Mouse (Mus musculus): ENCODE data around the gene Cltc.

Gene Cltc

DNA sequence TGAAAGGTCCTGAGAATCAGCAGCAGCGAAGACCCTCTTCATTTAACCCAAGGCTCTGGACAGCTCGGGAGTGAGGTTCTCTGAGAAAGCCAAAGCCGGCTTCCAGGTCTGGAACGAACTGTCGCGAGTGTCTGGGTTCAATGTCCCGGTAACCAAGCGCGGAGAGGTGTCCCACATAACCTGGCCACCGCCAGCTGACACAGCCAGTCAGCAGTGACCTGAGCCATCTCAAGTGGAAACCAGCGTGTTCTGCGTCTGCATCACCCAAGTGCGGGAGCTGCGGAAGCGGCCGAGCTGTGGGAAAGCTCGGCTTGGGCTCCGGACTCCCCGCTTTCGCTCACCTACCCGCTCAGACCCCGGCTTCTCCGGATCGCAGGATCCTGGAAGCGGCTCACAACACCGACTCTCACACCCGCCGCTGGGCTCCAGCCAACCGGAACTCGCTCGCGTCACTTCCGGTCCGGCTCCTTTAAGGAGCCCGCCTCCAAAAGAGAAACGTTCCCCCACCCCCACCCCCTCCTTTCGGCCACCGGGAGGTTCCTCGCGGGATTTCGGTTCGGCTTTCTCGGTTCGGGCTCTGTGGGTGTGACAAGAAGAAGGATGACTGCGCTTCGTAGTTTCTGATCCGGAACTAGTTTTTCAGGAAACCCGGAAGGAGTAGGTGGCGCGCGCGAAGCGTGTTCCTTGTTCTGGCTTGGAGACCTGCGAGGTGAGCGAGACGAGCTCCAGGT lies 73.8 kb downstream of the Cltc start, which contains the start of the genes Vmp1 and Ptrh2:
TSS of gene Vmp1 (minus strand) at position 442 of the 731 bp plus-strand sequence.
TSS of gene Ptrh2 (plus strand) at position 591 of the 731 bp plus-strand sequence.
- in situ Hi-C loops (cut with MboI, MseI): no loop called here

DNA sequence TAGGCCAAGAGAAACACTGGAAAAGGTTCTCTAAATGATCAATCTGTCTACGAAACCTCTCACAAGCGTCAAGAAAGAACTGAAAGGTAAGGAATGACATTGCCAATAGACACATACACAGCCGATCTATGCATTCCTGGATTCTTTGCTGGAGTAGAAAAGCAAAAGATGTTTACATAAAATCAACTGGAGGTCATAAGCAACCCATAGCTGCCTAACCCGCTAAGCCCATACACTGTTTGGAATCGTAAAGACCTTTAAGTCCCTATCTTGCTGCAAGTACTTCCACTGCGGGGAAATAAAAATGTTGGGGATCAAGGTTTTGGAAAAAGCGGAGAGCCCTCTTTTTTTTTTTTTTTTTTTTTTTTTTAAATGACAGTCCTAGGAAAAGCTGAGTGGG lies 74.5 kb downstream of the Cltc start:
- in situ Hi-C loops (cut with MboI, MseI): no loop called here

DNA sequence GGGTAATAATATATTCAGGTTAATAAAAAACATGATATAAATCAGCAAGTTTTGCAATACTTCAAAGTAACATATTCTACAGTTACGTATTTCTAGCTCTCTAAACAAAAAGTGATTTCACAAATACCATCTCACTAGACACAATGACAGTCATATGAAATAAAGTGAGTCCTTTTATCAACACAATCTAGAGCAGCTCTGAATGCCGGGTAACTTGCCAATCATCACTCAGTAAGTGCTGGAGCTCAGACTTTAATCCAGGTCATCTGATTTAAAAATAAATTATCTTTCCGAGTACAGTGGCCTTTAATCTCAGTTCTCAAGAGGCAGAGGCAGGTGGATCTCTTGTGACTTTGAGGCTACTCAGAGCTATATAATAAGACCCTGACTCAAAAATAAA lies 75.9 kb downstream of the Cltc start:
- in situ Hi-C loops (cut with MboI, MseI): no loop called here

DNA sequence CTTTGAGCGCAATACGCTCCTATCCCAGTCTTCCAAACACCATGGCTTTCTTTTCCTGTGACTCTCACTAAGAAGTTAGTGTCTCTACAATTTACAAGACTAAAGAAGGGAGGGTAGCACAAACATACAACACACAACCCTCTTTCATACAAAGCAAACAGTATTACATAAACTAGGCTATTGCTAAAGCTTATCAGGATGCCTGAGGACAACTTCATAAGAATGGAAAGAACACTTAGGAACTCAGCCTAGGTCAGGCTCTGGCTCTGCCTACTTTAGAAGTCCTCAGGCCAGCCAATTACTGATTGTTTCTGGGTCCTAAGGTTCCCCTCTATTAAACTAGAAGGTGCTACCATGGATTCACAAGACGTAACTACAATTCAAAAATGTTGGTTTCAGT lies 76.6 kb downstream of the Cltc start:
- in situ Hi-C loops (cut with MboI, MseI): no loop called here

DNA sequence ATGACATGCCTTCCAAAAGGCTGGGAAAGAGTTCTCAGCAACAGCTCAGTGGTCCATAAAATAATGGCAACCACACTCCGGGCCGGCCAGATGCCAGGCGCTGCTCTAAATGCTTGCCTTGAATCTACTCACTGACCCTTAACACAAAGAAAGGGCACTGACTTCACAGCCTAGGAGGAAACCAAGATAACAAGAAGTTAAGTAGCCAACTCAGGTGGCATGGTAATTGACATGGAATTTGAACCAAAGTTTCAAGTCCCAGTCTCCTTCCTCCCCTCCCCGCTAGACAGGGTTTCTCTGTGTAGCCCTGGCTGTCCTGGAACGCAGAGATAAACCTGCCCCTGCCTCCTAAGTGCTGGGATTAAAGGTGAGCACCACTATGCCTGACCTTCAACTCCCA lies 78.4 kb downstream of the Cltc start:
- in situ Hi-C loops (cut with MboI, MseI): loop anchor here (5.0 kb wide), 1 partner anchor 52 kb away; no protein-coding TSS in a partner anchor

DNA sequence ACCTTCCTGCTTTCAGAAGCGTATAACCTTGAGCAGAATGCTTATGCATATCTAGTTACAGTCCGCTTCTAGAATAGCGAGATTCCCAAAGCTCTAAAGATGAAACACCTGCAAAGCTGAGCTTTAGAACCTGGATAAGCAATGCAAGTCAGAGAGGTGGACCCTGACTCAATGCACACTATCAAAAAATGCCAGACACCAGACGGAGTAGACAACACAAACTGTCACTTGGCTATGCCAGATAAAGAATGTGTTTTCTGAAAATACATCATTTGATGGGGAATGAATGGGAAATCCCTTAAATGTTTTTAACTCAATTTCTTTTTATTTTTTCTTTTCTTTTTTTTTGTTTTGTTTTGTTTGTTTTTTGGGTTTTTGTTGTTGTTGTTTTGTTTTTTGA lies 81.8 kb downstream of the Cltc start:
- in situ Hi-C loops (cut with MboI, MseI): loop anchor here (5.0 kb wide), 1 partner anchor 48 kb away; no protein-coding TSS in a partner anchor

DNA sequence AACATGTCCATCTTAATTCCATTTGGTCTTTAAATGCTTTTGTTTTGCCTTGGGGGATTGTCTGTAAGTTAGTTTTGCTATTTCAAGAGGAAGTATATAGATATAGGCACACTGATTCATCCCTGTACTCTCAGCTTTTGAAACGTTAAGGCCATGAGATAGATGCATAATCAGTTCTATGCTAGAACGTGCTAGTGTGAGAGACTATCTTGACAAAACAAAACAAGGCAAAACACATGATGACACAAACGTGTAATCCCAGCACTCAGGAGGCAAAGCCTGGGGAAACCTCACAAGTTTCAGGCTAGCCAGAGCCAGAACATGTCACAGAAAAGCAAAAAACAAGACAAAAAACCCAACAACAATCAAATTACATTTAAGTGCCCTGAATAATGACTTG lies 84.6 kb downstream of the Cltc start:
- in situ Hi-C loops (cut with MboI, MseI): no loop called here

DNA sequence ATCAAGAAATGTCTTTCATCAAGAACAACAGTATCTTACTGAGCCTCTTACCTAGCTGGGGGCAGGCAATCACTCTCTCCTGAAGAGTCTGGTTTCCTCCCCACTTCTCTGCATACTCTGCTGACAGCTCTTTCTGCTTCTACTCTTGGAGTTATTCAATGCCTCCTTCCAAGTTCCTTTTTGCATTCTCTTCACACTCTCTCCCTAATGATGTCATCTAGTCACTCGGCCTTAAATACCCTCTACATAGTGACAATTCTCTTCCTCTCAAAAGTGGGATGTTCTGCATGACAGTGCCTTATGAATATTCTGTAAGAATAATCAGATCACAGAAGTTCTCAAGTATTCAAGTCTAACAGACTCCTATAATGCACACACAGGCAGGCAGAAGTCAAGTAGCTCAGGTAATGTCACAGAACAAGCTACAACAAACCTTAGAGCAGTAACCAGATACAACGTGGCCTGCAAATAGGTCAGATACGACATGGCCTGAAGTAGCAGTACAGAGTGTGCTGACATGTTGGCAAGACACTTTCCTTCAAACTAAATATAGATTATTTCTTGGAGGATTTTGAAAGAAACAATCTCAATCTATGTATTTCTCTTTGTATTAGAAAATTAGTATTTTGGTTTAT lies 86.2 kb downstream of the Cltc start:
- in situ Hi-C loops (cut with MboI, MseI): no loop called here

DNA sequence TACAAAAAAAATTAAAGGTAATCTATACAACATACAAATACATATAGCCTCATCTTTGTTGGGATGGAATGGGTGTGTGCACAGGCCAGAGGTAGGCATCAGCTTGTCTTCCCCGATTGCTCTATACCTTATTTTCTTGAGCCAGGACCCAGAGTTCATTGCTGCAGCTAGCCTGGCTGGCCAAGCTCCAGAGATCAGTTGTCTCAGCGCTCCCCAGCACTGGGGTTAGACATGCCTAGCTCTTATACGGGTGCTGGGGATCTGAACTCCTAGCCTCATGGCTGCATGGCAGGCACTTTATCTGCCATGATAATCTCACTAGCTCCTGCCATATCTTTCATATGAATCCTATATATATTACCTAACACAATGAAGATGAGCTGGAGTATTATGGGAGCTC lies 89.2 kb downstream of the Cltc start:
- in situ Hi-C loops (cut with MboI, MseI): no loop called here

DNA sequence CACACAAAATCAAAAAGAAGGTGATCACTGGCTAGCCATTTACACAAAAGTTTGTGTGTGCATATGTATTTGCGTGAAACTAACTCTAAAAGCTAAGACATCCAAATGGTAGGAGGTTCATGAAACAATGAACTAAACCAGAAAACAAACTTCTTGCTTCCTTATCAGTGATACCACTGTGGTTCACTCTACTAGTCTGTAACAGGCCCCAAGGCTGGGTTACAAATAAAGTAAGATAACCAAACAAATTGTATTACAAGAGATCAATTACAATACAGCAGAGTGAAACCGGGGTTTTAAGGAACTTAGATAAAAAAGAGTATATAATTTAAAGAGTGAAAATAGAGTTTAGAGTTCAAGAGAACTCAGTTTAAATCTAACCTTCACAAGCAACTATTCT lies 89.8 kb downstream of the Cltc start:
- in situ Hi-C loops (cut with MboI, MseI): no loop called here

DNA sequence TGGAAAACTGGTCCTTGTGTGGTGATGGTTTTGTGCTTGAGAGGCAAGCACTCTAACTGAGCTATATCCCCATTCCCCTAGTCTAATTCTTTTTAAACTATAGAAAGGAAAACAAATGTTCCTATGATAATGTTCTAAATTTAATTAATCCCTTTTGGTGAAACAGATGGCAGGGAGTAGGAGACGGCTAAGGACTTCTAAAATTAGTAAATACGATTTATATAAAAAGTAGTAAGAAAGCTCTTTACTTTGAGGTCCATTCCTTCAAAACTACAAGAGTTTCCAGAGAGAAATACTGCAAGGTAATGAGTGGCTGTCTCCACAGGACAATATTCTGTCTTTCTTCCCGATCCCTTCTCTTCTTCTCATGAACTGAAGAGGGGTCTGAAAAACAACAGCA lies 93.0 kb downstream of the Cltc start:
- in situ Hi-C loops (cut with MboI, MseI): no loop called here

DNA sequence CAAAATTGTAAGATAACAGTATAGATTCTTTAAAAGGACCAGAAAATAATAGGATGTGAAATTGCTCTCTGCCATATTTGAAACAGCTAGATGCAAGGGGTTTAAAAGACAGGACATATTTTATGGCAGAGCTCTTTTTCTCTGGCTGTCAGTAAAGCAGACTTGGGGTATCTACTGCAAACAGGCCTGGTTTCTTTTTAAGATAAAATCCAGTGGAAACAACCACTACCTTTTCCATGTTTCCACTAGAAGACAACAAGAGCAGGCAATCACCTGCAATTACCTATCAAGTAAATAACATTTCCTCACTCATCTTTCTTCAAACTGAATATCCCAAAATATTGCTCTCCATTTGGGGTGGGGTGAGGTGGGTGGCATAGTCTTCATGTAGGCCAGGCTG lies 93.4 kb downstream of the Cltc start:
- in situ Hi-C loops (cut with MboI, MseI): no loop called here

DNA sequence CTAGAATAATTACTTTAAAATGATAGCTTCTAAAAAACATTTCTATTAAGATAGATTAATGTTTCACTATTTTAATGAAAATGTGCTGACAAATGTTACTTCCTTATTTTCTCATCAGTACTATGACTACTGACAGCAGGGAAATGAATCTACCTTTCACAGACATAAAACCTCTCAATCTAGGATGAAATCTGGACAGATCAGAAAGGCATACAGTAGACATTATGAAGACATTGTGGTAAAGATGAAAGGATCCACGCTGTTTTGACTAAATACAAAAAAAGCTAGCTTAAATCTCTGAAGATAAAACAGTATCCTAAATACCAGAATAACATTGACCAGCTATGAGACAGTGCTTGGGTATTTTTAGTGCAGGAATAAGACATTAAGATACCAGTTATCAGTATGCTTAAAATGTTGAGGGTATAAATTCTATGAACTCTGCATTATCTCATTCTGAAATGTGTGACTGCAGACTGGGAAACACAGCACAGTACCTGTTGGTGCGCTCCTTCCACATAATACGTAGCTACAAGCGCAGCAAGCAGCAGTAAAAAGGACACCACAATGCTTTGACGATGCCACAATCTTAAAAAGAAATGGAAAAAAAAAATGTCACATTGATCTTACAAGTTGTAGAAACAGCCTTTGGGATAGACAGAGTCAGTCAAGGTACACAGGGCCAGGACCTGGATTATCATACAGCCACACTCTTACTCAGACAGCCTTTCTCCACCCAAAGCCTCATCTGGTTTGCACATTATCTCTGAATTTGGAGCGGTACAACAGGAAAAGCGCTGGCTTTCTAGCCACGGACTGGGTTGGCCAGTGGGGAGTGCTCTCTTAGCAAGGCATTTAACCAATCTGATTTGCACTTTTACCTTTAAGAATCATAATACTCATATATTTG lies 94.1 kb downstream of the Cltc start:
- in situ Hi-C loops (cut with MboI, MseI): no loop called here

DNA sequence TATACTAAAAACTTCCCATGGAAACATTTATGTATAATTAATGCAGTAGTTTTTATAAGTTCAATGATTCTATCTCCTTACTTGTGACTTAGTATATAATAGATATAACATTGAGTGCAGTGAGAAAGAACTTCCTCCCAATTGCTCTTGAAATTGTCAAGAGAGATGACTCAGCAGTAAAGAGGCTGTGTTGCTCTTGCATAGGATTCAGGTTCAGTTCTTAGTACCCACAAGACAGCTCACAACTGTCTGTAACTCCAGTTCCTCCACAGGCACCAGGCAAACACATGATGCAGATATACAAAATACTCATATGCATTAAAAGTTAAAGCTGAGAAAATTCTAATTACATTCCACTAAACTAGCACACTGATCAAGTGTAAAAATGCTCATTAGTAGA lies 99.5 kb downstream of the Cltc start:
- in situ Hi-C loops (cut with MboI, MseI): loop anchor here (5.0 kb wide), 1 partner anchor 91 kb away; no protein-coding TSS in a partner anchor

DNA sequence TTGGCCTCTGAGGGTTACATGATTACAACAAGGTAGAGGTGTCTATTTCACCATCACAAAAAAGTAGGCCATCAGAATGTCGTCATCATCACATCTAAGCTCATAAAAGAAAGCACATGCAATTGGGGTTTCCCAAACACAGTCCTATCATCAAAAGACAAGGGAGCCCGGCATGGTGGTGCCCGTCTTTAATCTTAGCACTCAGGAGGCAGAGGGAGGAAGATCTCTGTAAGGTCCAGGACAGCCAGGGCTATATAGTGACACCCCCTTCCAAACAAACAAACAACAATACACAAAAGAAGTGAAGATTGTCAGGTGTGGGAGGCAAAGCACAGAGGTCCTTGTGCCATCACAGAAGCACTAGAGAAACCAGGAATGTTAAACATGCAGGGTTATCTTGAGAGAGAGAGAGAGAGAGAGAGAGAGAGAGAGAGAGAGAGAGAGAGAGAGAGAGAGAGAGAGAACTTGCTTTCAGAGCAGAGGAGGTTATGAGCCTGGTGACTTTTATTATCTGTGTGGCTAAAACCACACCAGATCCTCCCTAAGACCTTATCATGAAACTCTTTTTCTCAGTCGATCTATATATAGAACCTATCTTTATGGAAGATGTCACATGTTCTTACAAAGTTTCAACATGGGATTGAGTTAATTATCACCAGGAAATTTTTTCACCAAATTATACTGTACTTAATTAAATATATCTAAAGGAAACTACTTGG lies 100.4 kb downstream of the Cltc start:
- in situ Hi-C loops (cut with MboI, MseI): loop anchor here (5.0 kb wide), 1 partner anchor 90 kb away; no protein-coding TSS in a partner anchor

DNA sequence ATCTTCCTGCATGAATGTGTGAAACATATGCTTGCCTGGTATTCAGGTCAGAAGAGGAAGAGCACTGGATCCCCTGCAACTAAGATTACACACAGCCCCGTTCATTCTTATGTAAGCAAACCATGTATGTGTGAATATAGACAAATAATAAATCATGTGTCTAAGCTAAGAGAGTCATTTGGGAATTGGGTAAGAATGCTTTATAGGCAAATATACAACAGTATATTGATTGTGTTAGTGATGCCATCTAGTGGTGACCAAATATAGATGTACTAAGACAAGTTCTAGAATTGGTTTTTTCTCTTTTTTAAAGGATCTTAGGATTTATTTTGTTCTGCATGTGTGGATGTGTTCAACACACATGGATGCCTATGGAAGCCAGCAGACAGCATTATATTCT lies 101.7 kb downstream of the Cltc start:
- in situ Hi-C loops (cut with MboI, MseI): loop anchor here (5.0 kb wide), 1 partner anchor 88 kb away; no protein-coding TSS in a partner anchor

DNA sequence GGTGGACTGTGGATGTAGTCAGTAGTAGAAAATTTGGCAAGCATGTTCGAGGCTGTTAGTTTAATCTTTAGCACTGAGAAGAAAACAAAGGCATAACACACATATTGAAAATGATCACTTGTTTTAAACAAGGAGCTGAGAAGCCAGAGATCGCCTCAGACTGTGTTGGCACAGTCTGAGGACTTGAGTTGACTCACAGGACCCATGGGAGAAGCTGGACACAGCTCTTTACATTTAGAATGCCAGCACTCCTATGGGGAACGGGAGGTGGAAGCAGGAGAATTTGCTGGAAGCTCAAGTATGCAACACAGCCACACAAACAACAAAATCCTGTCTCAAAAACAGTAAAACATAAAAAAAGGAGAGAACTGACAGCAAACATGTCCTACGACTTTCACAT lies 103.3 kb downstream of the Cltc start:
- in situ Hi-C loops (cut with MboI, MseI): no loop called here

DNA sequence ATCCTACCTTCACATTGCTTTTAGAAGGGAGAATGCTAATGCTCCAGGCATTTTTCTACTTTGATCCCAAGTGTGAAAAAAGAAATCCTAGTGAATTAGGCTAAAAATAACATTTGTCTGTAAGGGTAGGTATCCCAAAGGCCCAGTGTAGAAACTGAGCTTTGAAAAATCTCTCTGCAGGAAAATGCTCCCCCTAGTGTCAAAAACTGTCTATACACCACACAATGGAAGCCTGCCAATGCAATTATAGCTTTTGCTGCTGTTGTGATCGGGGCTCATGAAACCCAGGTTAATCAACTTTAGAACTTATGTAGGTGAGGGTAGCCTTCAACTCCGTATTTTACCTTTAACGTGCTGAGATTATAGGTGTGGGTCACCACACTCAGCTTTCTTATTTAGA lies 103.9 kb downstream of the Cltc start:
- in situ Hi-C loops (cut with MboI, MseI): no loop called here

DNA sequence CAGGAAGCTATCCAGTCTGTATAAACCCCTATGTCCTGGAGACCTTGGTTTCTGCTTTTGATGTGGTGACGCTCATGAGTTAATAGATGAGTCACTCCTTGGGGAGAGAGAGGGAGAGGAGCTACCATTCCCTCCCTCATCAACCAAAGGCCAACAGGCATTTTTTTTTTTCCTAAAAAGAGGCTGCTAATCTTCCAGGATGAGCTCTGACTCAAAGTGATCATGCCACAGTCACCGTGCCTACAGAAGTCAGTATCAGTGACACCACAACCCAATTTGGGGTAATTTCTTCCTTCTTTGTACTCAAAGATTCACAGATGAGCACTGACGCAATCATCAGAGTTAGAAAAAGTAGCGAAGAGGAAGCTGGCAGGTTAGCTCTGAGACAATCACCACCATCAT lies 104.8 kb downstream of the Cltc start:
- in situ Hi-C loops (cut with MboI, MseI): no loop called here

DNA sequence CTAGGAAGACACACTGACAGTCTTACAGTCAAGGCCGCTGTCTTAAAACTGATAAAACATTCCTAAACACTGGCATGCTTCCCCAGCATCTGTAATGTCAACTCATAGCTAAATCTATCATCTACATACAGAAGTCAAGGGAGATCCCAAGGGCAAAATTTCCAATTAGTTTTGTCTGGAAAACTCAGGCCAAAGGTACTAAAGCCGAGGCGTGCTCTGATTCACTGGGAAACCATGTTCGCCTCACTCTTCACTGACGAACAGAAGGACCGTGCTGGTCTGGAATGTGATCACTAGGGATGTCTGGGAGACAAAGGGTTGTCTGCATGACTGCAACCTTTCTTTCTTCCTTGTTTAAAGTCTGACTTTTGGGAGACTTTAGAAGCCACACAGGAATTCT lies 106.7 kb downstream of the Cltc start:
- in situ Hi-C loops (cut with MboI, MseI): no loop called here

DNA sequence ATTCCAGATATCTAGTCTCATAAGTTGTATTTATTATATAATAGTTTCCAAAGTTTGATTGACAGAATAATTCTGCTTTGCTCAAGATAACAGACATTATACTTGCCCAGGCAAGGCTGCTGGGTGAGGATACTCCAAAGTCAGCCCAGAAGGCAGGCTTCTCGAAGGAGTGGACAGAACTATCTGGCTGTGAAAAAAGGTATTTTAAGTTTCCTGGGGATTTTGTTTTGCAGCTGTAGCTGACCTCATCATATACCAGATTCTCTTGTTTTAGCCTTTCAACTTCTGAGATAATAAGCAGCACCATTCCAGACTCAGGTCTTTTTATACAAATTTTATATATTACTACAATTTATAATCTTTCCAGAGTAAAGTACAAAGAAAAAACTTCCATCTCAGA lies 107.8 kb downstream of the Cltc start:
- in situ Hi-C loops (cut with MboI, MseI): no loop called here

Data from T-helper 2 cell (primary cell).